Mouse (Mus musculus): Measurements from ENCODE around the gene Dnah10.

- TF ChIP-seq ZC3H11A (IDR thresholded peaks at IDR 0.05; ENCODE audit: borderline replicate concordance, low read depth, low read length) (no peak), MAFK (IDR thresholded peaks at IDR 0.05; ENCODE audit: insufficient read depth, low read depth, low read length) (no peak), HCFC1 (IDR thresholded peaks at IDR 0.05; ENCODE audit: borderline replicate concordance, insufficient read depth, low read length) (no peak), CHD2 (IDR thresholded peaks at IDR 0.05; ENCODE audit: low read depth, low read length) (no peak)
Measured at GRCm38 (mm10) chr5:124852294-124852693, 127.4 kb downstream of the Dnah10 start.
